ENCODE assay signal across 22 mouse cellular contexts in the genomic region with DNA sequence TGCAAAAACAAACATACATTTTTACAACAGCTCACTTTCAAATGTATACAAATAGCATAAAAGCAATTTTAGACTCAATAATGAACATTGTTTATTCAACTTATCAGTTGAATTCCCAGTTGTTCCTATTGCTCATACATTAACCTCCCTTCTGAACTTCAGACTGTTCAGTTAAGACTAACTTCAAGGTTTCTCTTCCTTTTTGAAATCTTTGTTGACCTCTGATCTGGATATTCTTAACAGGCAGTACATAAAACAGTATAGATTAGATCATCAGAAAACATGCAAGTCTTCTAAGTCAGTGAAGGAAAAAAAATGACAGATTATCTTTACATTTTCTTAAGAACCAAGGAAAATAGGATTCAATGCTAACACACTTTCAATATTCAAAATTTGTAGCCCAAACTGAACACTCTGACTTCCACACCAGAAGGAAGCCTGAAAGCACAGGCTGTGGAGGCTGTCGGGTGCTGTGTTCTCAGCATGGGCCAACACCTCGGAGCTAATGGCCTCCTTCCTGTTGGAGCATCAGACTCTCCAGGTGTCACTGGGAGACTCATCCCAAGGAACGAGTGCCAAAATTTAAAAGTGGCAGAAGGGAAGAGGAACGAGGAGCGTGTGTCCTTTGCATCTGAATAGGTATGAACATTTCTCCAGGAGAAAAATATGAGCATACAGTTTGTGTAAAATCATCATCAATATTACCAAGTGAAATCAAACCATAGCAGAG. TPM values are rescaled to one million over a fixed set of nuclear protein-coding genes. Genes with fewer than 3 reads are reported as not detected.
DNase-seq lines count a peak whose midpoint lies in the region; ATAC-seq and TF ChIP-seq lines count a peak whose summit lies in the region.
"Had no signal": no experiment of that assay in that cellular context is flagged by ENCODE, and none has a peak within 500 bp of the region (broad histone marks: within the 10 kb centered on the region; RNA-seq: fewer than 3 reads in every experiment).

No protein-coding gene starts in this region.

- WGBS in forebrain, embryonic 14.5 days = 77% methylated on average over 5 of the region's 5 CpGs
- WGBS in forebrain, embryonic 11.5 days = 85% methylated on average over 5 of the region's 5 CpGs
- WGBS in intestine, postnatal 0 days = 61% methylated on average over 5 of the region's 5 CpGs

- TF ChIP-seq CTCF in intestine, postnatal 0 days (IDR thresholded peaks at IDR 0.05; ENCODE audit: low read depth) = no peak

- no peak overlapping the region for H3K4me3 ChIP-seq in forebrain, embryonic 14.5 days (ENCODE audit: low read depth, low read length)
- no peak overlapping the region for H3K4me3 ChIP-seq in forebrain, embryonic 11.5 days (ENCODE audit: low read depth, low read length)
- H3K4me3 ChIP-seq in intestine, postnatal 0 days (ENCODE audit: low read depth, low read length) = no peak overlapping the region
- H3K4me3 ChIP-seq: forebrain, embryonic 10.5 days; gastrocnemius, adult 2 months; limb, embryonic 10.5 days; midbrain, embryonic 10.5 days; stomach, embryonic 15.5 days had no signal

- no peaks in the 10 kb centered on the region for H3K9me3 ChIP-seq in forebrain, embryonic 14.5 days (replicated peaks; ENCODE audit: control insufficient read depth, low read length)
- H3K9me3 ChIP-seq in forebrain, embryonic 11.5 days (ENCODE audit: control insufficient read depth, low read length) = no peaks in the 10 kb centered on the region
- H3K9me3 ChIP-seq in intestine, postnatal 0 days (ENCODE audit: control insufficient read depth) = no peaks in the 10 kb centered on the region
- H3K9me3 ChIP-seq: forebrain, embryonic 10.5 days; limb, embryonic 10.5 days; midbrain, embryonic 10.5 days; stomach, embryonic 15.5 days had no signal

- DNase-seq in forebrain, embryonic 14.5 days (ENCODE audit: low spot score) = peak; percentile 7
- DNase-seq in forebrain, embryonic 11.5 days (ENCODE audit: low spot score) = no peak
- peak; percentile 90 for DNase-seq in cerebellum, adult 11-12 months
- peak; percentile 79 to 84 for DNase-seq in cerebellum, postnatal 10 days
- no peak for DNase-seq in kidney, postnatal 4 days
- DNase-seq in yolk sac, embryonic 10.5 days (ENCODE audit: low spot score) = no peak
- DNase-seq: adrenal gland, postnatal 25 days; gastrocnemius, adult 2 months; heart, postnatal 4 days; kidney, adult 9 months; kidney, postnatal 14 days; lung, postnatal 10 days; thymus, postnatal 25 days had no signal

- H3K4me2 ChIP-seq in forebrain, embryonic 14.5 days (ENCODE audit: low read length) = no peak overlapping the region
- no peak overlapping the region for H3K4me2 ChIP-seq in forebrain, embryonic 11.5 days (ENCODE audit: low read depth, low read length, severe bottlenecking)
- no peak overlapping the region for H3K4me2 ChIP-seq in intestine, postnatal 0 days (replicated peaks; ENCODE audit: low read depth)
- H3K4me2 ChIP-seq: hindbrain, embryonic 14.5 days; stomach, embryonic 15.5 days had no signal

- no peaks in the 10 kb centered on the region for H3K36me3 ChIP-seq in forebrain, embryonic 14.5 days (ENCODE audit: control insufficient read depth, insufficient read depth, low read length)
- H3K36me3 ChIP-seq in forebrain, embryonic 11.5 days (ENCODE audit: control insufficient read depth, insufficient read depth, low read length) = no peaks in the 10 kb centered on the region
- H3K36me3 ChIP-seq in intestine, postnatal 0 days (ENCODE audit: control insufficient read depth, insufficient read depth) = no peaks in the 10 kb centered on the region
- H3K36me3 ChIP-seq: forebrain, embryonic 10.5 days; limb, embryonic 10.5 days; midbrain, embryonic 10.5 days; stomach, embryonic 15.5 days had no signal

- H3K27ac ChIP-seq in forebrain, embryonic 14.5 days (ENCODE audit: low read depth, low read length) = no peak overlapping the region
- H3K27ac ChIP-seq in forebrain, embryonic 11.5 days (ENCODE audit: low read depth, low read length) = no peak overlapping the region
- H3K27ac ChIP-seq in intestine, postnatal 0 days (ENCODE audit: low read depth, low read length) = no peak overlapping the region
- H3K27ac ChIP-seq: forebrain, embryonic 10.5 days; gastrocnemius, adult 2 months; hindbrain, embryonic 14.5 days; limb, embryonic 10.5 days; midbrain, embryonic 10.5 days; stomach, embryonic 15.5 days had no signal

- no peaks in the 10 kb centered on the region for H3K27me3 ChIP-seq in forebrain, embryonic 14.5 days (replicated peaks; ENCODE audit: control insufficient read depth, insufficient read depth, low read length)
- H3K27me3 ChIP-seq in forebrain, embryonic 11.5 days (ENCODE audit: control insufficient read depth, insufficient read depth, low read length) = no peaks in the 10 kb centered on the region
- H3K27me3 ChIP-seq in intestine, postnatal 0 days (replicated peaks; ENCODE audit: control insufficient read depth, insufficient read depth, low read length) = no peaks in the 10 kb centered on the region
- H3K27me3 ChIP-seq: stomach, embryonic 15.5 days had no signal

- H3K4me1 ChIP-seq in forebrain, embryonic 14.5 days (ENCODE audit: control insufficient read depth, insufficient read depth, low read length) = no peaks in the 10 kb centered on the region
- no peaks in the 10 kb centered on the region for H3K4me1 ChIP-seq in forebrain, embryonic 11.5 days (replicated peaks; ENCODE audit: control insufficient read depth, insufficient read depth, low read length)
- no peaks in the 10 kb centered on the region for H3K4me1 ChIP-seq in intestine, postnatal 0 days (replicated peaks; ENCODE audit: control insufficient read depth, insufficient read depth, low read length)
- H3K4me1 ChIP-seq: forebrain, embryonic 10.5 days; midbrain, embryonic 10.5 days; stomach, embryonic 15.5 days had no signal

- no peak for ATAC-seq in forebrain, embryonic 14.5 days
- ATAC-seq in forebrain, embryonic 11.5 days (replicated peaks; ENCODE audit: low FRiP score) = no peak
- ATAC-seq in intestine, postnatal 0 days = peak; percentile 63; the same call in 1 of the 2 replicates
- ATAC-seq: inflammation-experienced regulatory T-cells, adult 6 months; midbrain, embryonic 16.5 days had no signal

- H3K9ac ChIP-seq in forebrain, embryonic 14.5 days (ENCODE audit: low read length) = no peak overlapping the region
- no peak overlapping the region for H3K9ac ChIP-seq in forebrain, embryonic 11.5 days (ENCODE audit: low read length)
- H3K9ac ChIP-seq in intestine, postnatal 0 days (ENCODE audit: low read depth, low read length) = no peak overlapping the region
- H3K9ac ChIP-seq: hindbrain, embryonic 14.5 days; stomach, embryonic 15.5 days had no signal

RNA-seq across cellular contexts. Expression of a gene that starts 33.0 kb away (rescaled TPM):
- polyA plus RNA-seq in forebrain, embryonic 14.5 days (2014; fragmentation: Nextera tagmentation; extraction: Ambion mirVana) = 94.8 and 171 TPM in 2 replicates
- 14.6 and 14.7 TPM in 2 replicates for polyA plus RNA-seq in forebrain, embryonic 11.5 days (2014; fragmentation: Nextera tagmentation; extraction: Ambion mirVana)
- polyA plus RNA-seq in intestine, postnatal 0 days (2015; fragmentation: Nextera tagmentation; extraction: Ambion mirVana) = 0.76 and 0.93 TPM in 2 replicates
- polyA plus RNA-seq: liver, adult 2 months had no signal

Comparison
In these comparisons a context has a peak if more than half of its experiments do, and no peak if none do; other contexts are left out.
1. DNase-seq: peak in forebrain, embryonic 14.5 days (single experiment), cerebellum, adult 11-12 months (single experiment) and cerebellum, postnatal 10 days (2 of 2); none in forebrain, embryonic 11.5 days (single experiment), kidney, postnatal 4 days (0 of 2) and yolk sac, embryonic 10.5 days (single experiment).